Mouse (Mus musculus) forebrain, embryonic 12.5 days (tissue): ENCODE measurements around the gene Bcr. TPM values are rescaled to one million over a fixed set of nuclear protein-coding genes. Genes with fewer than 3 reads are reported as not detected.

Experiments used
- ATAC-seq: fragments of 200-750 bp; cut with Nextera tagmentation; 2 replicates; pipeline ENCODE4 v1.8.0; 2017; ENCODE audit warnings: moderate TSS enrichment; ENCODE audit not compliant: low FRiP score
- H3K27ac ChIP-seq: fragments of 300-500 bp; sonication (generic); 2 replicates; pipeline ENCODE4 v1.5.1; 2016; ENCODE audit warnings: mild to moderate bottlenecking
- H3K27me3 ChIP-seq: fragments of 300-500 bp; sonication (generic); 2 replicates; pipeline ENCODE4 v1.6.1; 2016; ENCODE audit warnings: mild to moderate bottlenecking
- H3K36me3 ChIP-seq: fragments of 300-500 bp; sonication (generic); replicated peaks from 2 replicates; pipeline ENCODE4 v1.6.1; 2016; ENCODE audit warnings: mild to moderate bottlenecking
- H3K4me1 ChIP-seq: fragments of 300-500 bp; sonication (generic); 2 replicates; pipeline ENCODE4 v1.6.1; 2016
- H3K4me2 ChIP-seq: fragments of 300-500 bp; sonication (generic); 2 replicates; pipeline ENCODE4 v1.6.1; 2016; ENCODE audit warnings: mild to moderate bottlenecking, moderate library complexity
- H3K4me3 ChIP-seq: fragments of 300-500 bp; sonication (generic); replicated peaks from 2 replicates; pipeline ENCODE4 v1.5.1; 2016; ENCODE audit warnings: mild to moderate bottlenecking
- H3K9ac ChIP-seq: fragments of 300-500 bp; sonication (generic); 2 replicates; pipeline ENCODE4 v1.6.1; 2016; ENCODE audit warnings: mild to moderate bottlenecking
- H3K9me3 ChIP-seq: fragments of 300-500 bp; sonication (generic); 2 replicates; pipeline ENCODE4 v1.6.1; 2016
- WGBS: fragments of 180-500 bp; shearing (Covaris S2); methylation state at CpG from one replicate; pipeline ENCODE4 v1.1.7; 2016; 5-methylcytosine and 5-hydroxymethylcytosine counted together
- polyA plus RNA-seq: library from polyadenylated mRNA; unstranded; fragments of >200 nt; fragmentation: Nextera tagmentation; extraction: Ambion mirVana; gene quantifications from 2 replicates; pipeline ENCODE4 v1.2.1, GENCODE M21; 2016

Bcr gene
- polyA plus RNA-seq, 1 experiment from 2014 or later = 11.5 TPM

DNA sequence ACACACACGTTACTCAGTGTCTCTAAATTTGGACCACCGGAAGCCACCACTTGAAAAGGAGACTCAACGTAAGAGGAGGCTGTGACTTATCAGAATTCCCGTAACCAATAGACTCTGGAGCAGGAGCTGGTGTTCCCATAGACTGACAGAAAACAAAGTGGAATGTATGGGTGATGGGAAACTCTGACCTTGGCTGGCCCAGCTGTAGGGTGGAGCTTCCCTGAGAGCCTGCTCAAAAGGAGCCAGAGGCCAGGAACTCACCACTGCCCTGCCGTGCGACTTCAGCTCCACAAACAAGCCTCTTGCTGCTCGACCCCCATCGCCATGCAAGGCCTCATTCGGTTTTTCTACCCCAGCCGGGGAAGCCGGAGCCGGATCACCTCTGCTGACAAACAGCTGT is 113.3 kb downstream of the Bcr start:
- Histone ChIP-seq H3K4me2 (no peak overlapping the region), H3K27ac (no peak overlapping the region), H3K9me3 (no peaks in the 10 kb centered on the region), H3K36me3 (peaks cover 81% of the 10 kb centered on the region), H3K9ac (no peak overlapping the region), H3K27me3 (no peaks in the 10 kb centered on the region), H3K4me3 (no peak overlapping the region), H3K4me1 (no peaks in the 10 kb centered on the region)
- WGBS = 87% methylated on average over 12 of the region's 12 CpGs
- no peak for ATAC-seq

DNA sequence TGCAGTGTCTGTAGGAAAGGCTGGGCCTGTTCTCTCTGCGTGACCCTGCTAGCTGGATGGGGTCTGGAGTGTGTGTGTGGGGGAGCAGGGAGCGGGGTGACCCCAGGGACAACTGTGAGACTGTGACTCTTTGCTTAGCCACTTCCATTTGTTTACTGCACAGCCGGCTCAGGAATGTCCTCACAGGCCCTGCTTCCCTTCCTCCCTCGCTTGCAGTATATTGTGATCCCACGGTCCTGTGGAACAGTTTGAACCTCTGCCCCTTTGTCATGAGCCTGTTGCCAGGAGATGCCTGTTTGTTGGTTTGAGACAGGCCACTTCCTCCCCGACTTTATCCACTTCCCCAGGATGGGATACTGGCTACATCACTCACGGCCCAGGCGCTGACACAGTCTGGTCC is 116.1 kb downstream of the Bcr start:
- H3K36me3 ChIP-seq = peaks cover 82% of the 10 kb centered on the region
- no peaks in the 10 kb centered on the region for H3K27me3 ChIP-seq
- H3K4me3 ChIP-seq = no peak overlapping the region
- WGBS = 92% methylated on average over 8 of the region's 8 CpGs
- H3K27ac ChIP-seq = no peak overlapping the region
- no peaks in the 10 kb centered on the region for H3K9me3 ChIP-seq
- H3K9ac ChIP-seq = no peak overlapping the region
- H3K4me1 ChIP-seq = no peaks in the 10 kb centered on the region
- ATAC-seq = no peak
- H3K4me2 ChIP-seq = no peak overlapping the region

- H3K4me2 ChIP-seq = no peak overlapping the region
- ATAC-seq = no peak
- WGBS = 87% methylated on average over 5 of the region's 5 CpGs
- no peaks in the 10 kb centered on the region for H3K9me3 ChIP-seq
- no peaks in the 10 kb centered on the region for H3K27me3 ChIP-seq
- H3K36me3 ChIP-seq = peaks cover 87% of the 10 kb centered on the region
- H3K4me1 ChIP-seq = no peaks in the 10 kb centered on the region
- H3K9ac ChIP-seq = no peak overlapping the region
- H3K27ac ChIP-seq = no peak overlapping the region
- H3K4me3 ChIP-seq = no peak overlapping the region
Observed at GRCm38 (mm10) chr10:75178911-75179310, 118.5 kb downstream of the Bcr start.

DNA sequence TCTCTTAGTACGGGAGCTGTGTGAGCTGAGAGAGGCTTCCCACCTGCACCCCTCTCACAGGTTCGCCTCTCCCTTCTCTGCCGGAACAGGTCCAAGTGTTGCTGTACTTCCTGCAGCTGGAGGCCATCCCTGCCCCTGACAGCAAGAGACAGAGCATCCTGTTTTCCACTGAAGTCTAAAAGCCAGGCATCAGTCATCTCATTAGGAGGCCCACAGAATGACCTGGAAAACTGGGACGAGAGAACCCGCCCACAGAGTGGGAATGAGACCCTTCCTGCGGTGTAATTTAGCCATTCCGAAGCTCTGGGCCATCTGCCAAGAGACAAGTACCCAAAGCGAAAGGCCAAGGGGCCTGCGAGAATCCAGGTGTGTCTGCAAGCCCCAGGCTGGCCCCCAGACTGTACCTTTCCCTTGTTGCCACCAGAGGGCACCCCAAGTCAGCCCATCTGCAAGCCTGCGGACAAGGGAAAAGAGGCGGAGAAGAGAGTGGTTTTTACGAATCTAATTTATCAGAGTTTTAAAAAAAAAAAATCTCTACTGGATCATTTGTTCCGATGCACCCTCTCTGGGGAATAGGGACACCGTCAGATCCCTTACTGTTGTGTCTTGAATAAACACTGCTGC is 121.9 kb downstream of the Bcr start:
- no peak overlapping the region for H3K9ac ChIP-seq
- WGBS = 54% methylated on average over 14 of the region's 14 CpGs
- no peak overlapping the region for H3K4me3 ChIP-seq
- no peaks in the 10 kb centered on the region for H3K4me1 ChIP-seq
- no peaks in the 10 kb centered on the region for H3K27me3 ChIP-seq
- H3K27ac ChIP-seq = no peak overlapping the region
- peak; percentile 65 for ATAC-seq
- peaks cover 74% of the 10 kb centered on the region for H3K36me3 ChIP-seq
- H3K9me3 ChIP-seq = no peaks in the 10 kb centered on the region
- H3K4me2 ChIP-seq = no peak overlapping the region

DNA sequence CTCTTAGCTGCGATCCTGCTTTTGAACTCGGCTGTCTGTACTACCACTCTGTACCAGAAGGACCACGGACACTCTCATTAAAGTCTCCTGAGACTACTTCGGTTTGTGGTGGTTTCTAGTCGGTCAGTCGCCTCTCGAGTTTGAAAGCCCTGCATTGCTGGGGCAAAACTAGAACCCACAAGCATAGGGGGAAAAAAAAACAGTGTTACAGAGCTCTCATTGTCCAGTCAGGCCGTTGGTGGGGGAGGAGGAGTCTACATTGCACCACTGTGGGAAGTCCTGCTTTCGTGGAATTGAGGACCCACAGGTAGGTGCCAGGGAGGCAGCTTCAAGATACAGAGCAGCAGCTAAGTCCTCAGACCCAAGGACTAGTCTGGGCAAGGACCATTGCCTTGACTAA is 124.4 kb downstream of the Bcr start:
- 93% methylated on average over 9 of the region's 9 CpGs for WGBS
- Histone ChIP-seq H3K27ac (no peak overlapping the region), H3K9me3 (no peaks in the 10 kb centered on the region), H3K4me2 (no peak overlapping the region), H3K36me3 (peaks cover 49% of the 10 kb centered on the region), H3K4me3 (no peak overlapping the region), H3K4me1 (no peaks in the 10 kb centered on the region), H3K27me3 (no peaks in the 10 kb centered on the region), H3K9ac (no peak overlapping the region)
- ATAC-seq = no peak

DNA sequence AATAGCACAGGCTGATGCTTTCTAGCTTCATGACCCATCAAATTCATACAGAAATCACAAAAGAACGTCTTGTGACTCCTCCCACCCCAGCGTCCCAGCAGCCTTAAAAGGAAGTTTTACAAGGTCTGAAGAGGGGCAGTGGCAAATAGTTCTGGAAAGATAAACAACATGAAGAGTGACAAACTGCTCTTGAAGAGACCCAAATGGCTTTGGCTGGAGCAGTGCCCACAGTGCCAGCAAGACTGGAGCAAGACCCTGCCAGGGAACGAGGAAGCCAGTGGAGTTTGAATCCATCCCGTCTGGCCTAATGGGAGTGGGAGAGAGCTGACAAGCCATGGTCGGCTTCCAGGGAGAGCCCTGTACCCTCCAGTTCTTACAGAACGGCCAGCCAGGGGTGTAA is 126.2 kb downstream of the Bcr start:
- Histone ChIP-seq H3K27ac (no peak overlapping the region), H3K4me3 (no peak overlapping the region), H3K4me1 (no peaks in the 10 kb centered on the region), H3K9ac (no peak overlapping the region), H3K27me3 (no peaks in the 10 kb centered on the region), H3K36me3 (peaks cover 31% of the 10 kb centered on the region), H3K4me2 (no peak overlapping the region), H3K9me3 (no peaks in the 10 kb centered on the region)
- 64% methylated on average over 6 of the region's 6 CpGs for WGBS
- ATAC-seq = no peak

DNA sequence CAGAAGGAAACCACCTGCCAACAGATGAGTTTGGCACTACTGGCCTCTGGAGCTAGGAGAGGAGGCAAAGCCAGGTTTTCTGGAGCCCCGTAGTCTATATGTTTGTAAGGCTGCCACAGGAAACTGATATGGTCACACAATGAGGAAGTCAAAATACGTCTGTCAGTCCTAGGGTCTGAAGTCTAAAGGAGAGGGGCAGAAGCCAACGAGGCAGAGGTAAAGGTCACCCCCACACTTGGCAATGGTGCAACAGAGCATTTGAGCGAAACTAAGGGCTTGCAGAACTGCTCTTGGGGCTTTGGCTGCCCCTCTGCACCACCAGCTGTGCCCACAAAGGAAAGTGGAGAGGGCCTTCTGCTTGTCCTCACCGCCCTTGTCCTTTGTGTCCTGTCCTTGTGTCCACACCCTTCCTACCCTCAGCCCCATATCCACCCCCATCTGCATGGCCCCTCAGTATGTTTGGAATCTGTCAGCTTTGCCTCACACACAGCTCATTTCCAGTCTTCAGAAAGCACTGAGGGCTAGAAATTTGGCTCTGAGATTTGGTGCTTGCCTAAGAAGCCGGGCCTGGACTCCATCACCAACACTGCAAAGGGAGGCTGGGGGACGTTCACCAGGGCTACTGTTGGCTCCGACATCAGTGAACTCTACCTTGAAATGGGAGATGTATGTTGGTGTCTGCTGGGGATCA is 127.1 kb downstream of the Bcr start:
- Histone ChIP-seq H3K9ac (no peak overlapping the region), H3K27ac (no peak overlapping the region), H3K27me3 (no peaks in the 10 kb centered on the region), H3K4me1 (no peaks in the 10 kb centered on the region), H3K4me2 (no peak overlapping the region), H3K36me3 (peaks cover 24% of the 10 kb centered on the region), H3K4me3 (no peak overlapping the region), H3K9me3 (no peaks in the 10 kb centered on the region)
- WGBS = 87% methylated on average over 8 of the region's 8 CpGs
- no peak for ATAC-seq

- no peak for ATAC-seq
- Histone ChIP-seq H3K9ac (no peak overlapping the region), H3K9me3 (0 out of 2 replicates have a peak, but pooled peaks cover 6% of the 10 kb centered on the region), H3K4me1 (no peaks in the 10 kb centered on the region), H3K36me3 (no peaks in the 10 kb centered on the region), H3K27me3 (no peaks in the 10 kb centered on the region), H3K27ac (no peak overlapping the region), H3K4me2 (no peak overlapping the region), H3K4me3 (no peak overlapping the region)
- WGBS = 48% methylated on average over 7 of the region's 7 CpGs
Observed at GRCm38 (mm10) chr10:75191647-75192046, 131.3 kb downstream of the Bcr start.

- Histone ChIP-seq H3K9me3 (0 out of 2 replicates have a peak, but pooled peaks cover 6% of the 10 kb centered on the region), H3K4me1 (no peaks in the 10 kb centered on the region), H3K4me2 (no peak overlapping the region), H3K27me3 (no peaks in the 10 kb centered on the region), H3K27ac (no peak overlapping the region), H3K36me3 (no peaks in the 10 kb centered on the region), H3K9ac (no peak overlapping the region), H3K4me3 (no peak overlapping the region)
- no peak for ATAC-seq
- WGBS = 96% methylated on average over 1 of the region's 1 CpGs
Observed at GRCm38 (mm10) chr10:75197817-75198216, 137.4 kb downstream of the Bcr start.

GRCm38 (mm10) chr10:75200733-75201132 is 140.3 kb downstream of the Bcr start:
- H3K9me3 ChIP-seq = no peaks in the 10 kb centered on the region
- ATAC-seq = no peak
- no peak overlapping the region for H3K27ac ChIP-seq

GRCm38 (mm10) chr10:75206192-75206591 is 145.8 kb downstream of the Bcr start:
- H3K4me1 ChIP-seq = no peaks in the 10 kb centered on the region
- H3K36me3 ChIP-seq = no peaks in the 10 kb centered on the region
- no peaks in the 10 kb centered on the region for H3K9me3 ChIP-seq
- no peak for ATAC-seq
- no peak overlapping the region for H3K9ac ChIP-seq
- H3K4me3 ChIP-seq = no peak overlapping the region
- H3K27me3 ChIP-seq = no peaks in the 10 kb centered on the region
- no peak overlapping the region for H3K4me2 ChIP-seq
- no peak overlapping the region for H3K27ac ChIP-seq
- 87% methylated on average over 4 of the region's 4 CpGs for WGBS

More at GRCm38 (mm10) chr10:75200733-75201132, 140.3 kb downstream of the Bcr start:
- 92% methylated on average over 1 of the region's 1 CpGs for WGBS
- no peaks in the 10 kb centered on the region for H3K27me3 ChIP-seq
- no peaks in the 10 kb centered on the region for H3K4me1 ChIP-seq
- H3K4me3 ChIP-seq = no peak overlapping the region
- H3K9ac ChIP-seq = no peak overlapping the region
- no peaks in the 10 kb centered on the region for H3K36me3 ChIP-seq
- no peak overlapping the region for H3K4me2 ChIP-seq

DNA sequence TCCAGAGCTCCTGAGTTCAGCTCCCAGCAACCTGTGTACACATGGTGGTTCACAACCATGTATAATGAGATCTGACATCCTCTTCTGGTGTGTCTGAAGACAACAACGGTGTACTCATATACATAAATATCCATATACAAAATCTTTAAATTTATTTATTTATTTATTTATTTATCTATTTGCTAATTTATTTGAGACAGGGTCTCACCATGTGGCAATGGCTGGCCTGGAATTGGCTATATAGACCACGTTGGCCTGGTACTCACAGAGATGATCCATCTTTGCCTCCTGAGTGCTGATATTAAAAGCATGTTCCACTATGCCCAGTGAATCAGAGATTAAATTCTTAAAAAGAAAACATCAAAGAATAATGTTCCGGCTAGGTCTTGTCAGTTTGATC is 150.4 kb downstream of the Bcr start:
- 89% methylated on average over 3 of the region's 3 CpGs for WGBS
- Histone ChIP-seq H3K4me1 (peaks cover 15% of the 10 kb centered on the region), H3K4me2 (no peak overlapping the region), H3K27me3 (no peaks in the 10 kb centered on the region), H3K36me3 (no peaks in the 10 kb centered on the region; the same call in 1 of the 2 replicates), H3K9ac (no peak overlapping the region), H3K9me3 (no peaks in the 10 kb centered on the region), H3K27ac (no peak overlapping the region), H3K4me3 (no peak overlapping the region)
- no peak for ATAC-seq
